ENCODE assay signal across 8 mouse cellular contexts in the genomic region with DNA sequence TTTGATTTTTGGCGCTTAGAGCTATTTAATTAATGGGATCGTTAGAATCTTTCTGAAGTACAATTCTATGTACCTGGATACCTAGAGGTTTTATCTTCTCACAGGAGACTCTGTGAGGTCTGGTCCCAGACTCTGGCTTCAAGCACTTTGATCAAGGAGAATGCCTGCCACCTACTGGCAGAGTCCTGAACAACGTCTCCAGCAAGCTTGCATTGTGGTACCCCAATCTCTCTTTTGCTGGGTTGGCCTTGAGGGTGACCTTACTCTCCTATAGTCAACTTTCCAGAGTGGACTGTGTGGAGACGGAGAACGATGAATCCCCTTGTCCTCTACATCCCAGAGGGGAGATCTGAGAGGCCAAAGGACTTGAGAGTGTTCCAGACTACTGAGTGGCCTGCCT.
A peak's percentile ranks its signal among the peaks of the same experiment; 100 is the strongest.
DNase-seq lines count a peak whose midpoint lies in the region; ATAC-seq and TF ChIP-seq lines count a peak whose summit lies in the region.
"Had no signal": no experiment of that assay in that cellular context is flagged by ENCODE, and none has a peak within 500 bp of the region (broad histone marks: within the 10 kb centered on the region; RNA-seq: fewer than 3 reads in every experiment).

No protein-coding gene starts in this region.

- no peak overlapping the region for H3K4me3 ChIP-seq in forebrain, embryonic 14.5 days (ENCODE audit: low read depth, low read length)
- no peak overlapping the region for H3K4me3 ChIP-seq in hindbrain, embryonic 14.5 days (replicated peaks; ENCODE audit: low read length)
- H3K4me3 ChIP-seq in midbrain, embryonic 15.5 days, result no peak overlapping the region
- H3K4me3 ChIP-seq in stomach, postnatal 0 days (ENCODE audit: low read depth, low read length), result no peak overlapping the region
- H3K4me3 ChIP-seq: limb, embryonic 12.5 days had no signal

- TF ChIP-seq EP300 in stomach, postnatal 0 days (optimal IDR thresholded peaks at IDR 0.05), result no peak

- TF ChIP-seq CTCF in Patski (IDR thresholded peaks at IDR 0.05), result peak; percentile 89
- peak; percentile 89 for TF ChIP-seq CTCF in brain, embryonic 14.5 days (IDR thresholded peaks at IDR 0.05; ENCODE audit: borderline replicate concordance, extremely low read depth, insufficient read depth, insufficient read length)
- peak; percentile 89 for TF ChIP-seq CTCF in stomach, postnatal 0 days (IDR thresholded peaks at IDR 0.05; ENCODE audit: low read depth)

- no peaks in the 10 kb centered on the region for H3K4me1 ChIP-seq in forebrain, embryonic 14.5 days (ENCODE audit: control insufficient read depth, insufficient read depth, low read length)
- no peaks in the 10 kb centered on the region for H3K4me1 ChIP-seq in hindbrain, embryonic 14.5 days (replicated peaks; ENCODE audit: control insufficient read depth, insufficient read depth, low read length)
- H3K4me1 ChIP-seq in midbrain, embryonic 15.5 days, result no peaks in the 10 kb centered on the region
- no peaks in the 10 kb centered on the region for H3K4me1 ChIP-seq in stomach, postnatal 0 days (replicated peaks; ENCODE audit: control insufficient read depth, insufficient read depth)

- H3K27me3 ChIP-seq in Patski, result no peaks in the 10 kb centered on the region
- no peaks in the 10 kb centered on the region for H3K27me3 ChIP-seq in forebrain, embryonic 14.5 days (replicated peaks; ENCODE audit: control insufficient read depth, insufficient read depth, low read length)
- H3K27me3 ChIP-seq in hindbrain, embryonic 14.5 days (ENCODE audit: control insufficient read depth, insufficient read depth, low read length), result no peaks in the 10 kb centered on the region
- H3K27me3 ChIP-seq in midbrain, embryonic 15.5 days (replicated peaks), result 0 out of 2 replicates have a peak, but pooled peaks cover 3% of the 10 kb centered on the region
- H3K27me3 ChIP-seq in stomach, postnatal 0 days (ENCODE audit: control insufficient read depth, insufficient read depth, low read length), result no peaks in the 10 kb centered on the region

- H3K27ac ChIP-seq in forebrain, embryonic 14.5 days (ENCODE audit: low read depth, low read length), result no peak overlapping the region
- H3K27ac ChIP-seq in hindbrain, embryonic 14.5 days, result no peak overlapping the region
- no peak overlapping the region for H3K27ac ChIP-seq in midbrain, embryonic 15.5 days
- H3K27ac ChIP-seq in stomach, postnatal 0 days (replicated peaks), result no peak overlapping the region
- H3K27ac ChIP-seq: limb, embryonic 12.5 days had no signal

- DNase-seq in Patski (ENCODE audit: low read depth, low spot score), result no peak
- DNase-seq in brain, embryonic 14.5 days (ENCODE audit: low read depth), result peak; percentile 87
- peak; percentile 89 for DNase-seq in forebrain, embryonic 14.5 days (ENCODE audit: low spot score)
- DNase-seq in hindbrain, embryonic 14.5 days (ENCODE audit: low spot score), result peak; percentile 91
- DNase-seq in left cerebral cortex, adult 8-10 months (ENCODE audit: low spot score in 2 of 2), result peak; percentile 30 to 79
- DNase-seq in stomach, postnatal 0 days (ENCODE audit: low spot score), result peak; percentile 74

- no peaks in the 10 kb centered on the region for H3K9me3 ChIP-seq in forebrain, embryonic 14.5 days (replicated peaks; ENCODE audit: control insufficient read depth, low read length)
- no peaks in the 10 kb centered on the region for H3K9me3 ChIP-seq in hindbrain, embryonic 14.5 days (ENCODE audit: control insufficient read depth, low read length)
- no peaks in the 10 kb centered on the region for H3K9me3 ChIP-seq in midbrain, embryonic 15.5 days
- H3K9me3 ChIP-seq in stomach, postnatal 0 days (ENCODE audit: control insufficient read depth, low read length), result no peaks in the 10 kb centered on the region
- H3K9me3 ChIP-seq: limb, embryonic 12.5 days had no signal

- WGBS in forebrain, embryonic 14.5 days, result 17% methylated on average over 5 of the region's 5 CpGs
- 20% methylated on average over 5 of the region's 5 CpGs for WGBS in hindbrain, embryonic 14.5 days
- 20% methylated on average over 5 of the region's 5 CpGs for WGBS in midbrain, embryonic 15.5 days
- WGBS in stomach, postnatal 0 days, result 11% methylated on average over 5 of the region's 5 CpGs

- CTCF ChIA-PET in Patski (lab: Charles Lee), result interaction anchor here (0.7 to 3.0 kb wide), 7 partner anchors 14 to 388 kb away, joined by 3 to 16 read pairs (median 4); no protein-coding TSS in a partner anchor

- no peak overlapping the region for H3K4me2 ChIP-seq in forebrain, embryonic 14.5 days (ENCODE audit: low read length)
- no peak overlapping the region for H3K4me2 ChIP-seq in hindbrain, embryonic 14.5 days (replicated peaks)
- H3K4me2 ChIP-seq in midbrain, embryonic 15.5 days, result no peak overlapping the region
- H3K4me2 ChIP-seq in stomach, postnatal 0 days (replicated peaks; ENCODE audit: low read depth), result no peak overlapping the region
- H3K4me2 ChIP-seq: limb, embryonic 12.5 days had no signal

- peak; percentile 29 for ATAC-seq in Patski
- ATAC-seq in forebrain, embryonic 14.5 days, result peak; percentile 51
- ATAC-seq in hindbrain, embryonic 14.5 days (ENCODE audit: low FRiP score), result no peak
- ATAC-seq in midbrain, embryonic 15.5 days (replicated peaks), result peak; percentile 52
- no peak for ATAC-seq in stomach, postnatal 0 days (ENCODE audit: low FRiP score, low TSS enrichment)

- H3K36me3 ChIP-seq in forebrain, embryonic 14.5 days (ENCODE audit: control insufficient read depth, insufficient read depth, low read length), result no peaks in the 10 kb centered on the region
- H3K36me3 ChIP-seq in hindbrain, embryonic 14.5 days (replicated peaks; ENCODE audit: control insufficient read depth, insufficient read depth), result no peaks in the 10 kb centered on the region
- H3K36me3 ChIP-seq in midbrain, embryonic 15.5 days (replicated peaks), result no peaks in the 10 kb centered on the region
- H3K36me3 ChIP-seq in stomach, postnatal 0 days (ENCODE audit: control insufficient read depth, insufficient read depth, low read length), result no peaks in the 10 kb centered on the region
- H3K36me3 ChIP-seq: limb, embryonic 12.5 days had no signal

- POLR2A ChIA-PET in Patski (lab: Charles Lee), result no interaction called here

- no peak for TF ChIP-seq POLR2A in brain, embryonic 14.5 days (IDR thresholded peaks at IDR 0.05; ENCODE audit: borderline replicate concordance, extremely low read depth, insufficient read depth, insufficient read length, poor library complexity, severe bottlenecking)

- in situ Hi-C loops in Patski (cut with MboI; ENCODE audit: low pct_unique_long_range_greater_than_20kb), result no loop called here

- H3K9ac ChIP-seq in forebrain, embryonic 14.5 days (ENCODE audit: low read length), result no peak overlapping the region
- no peak overlapping the region for H3K9ac ChIP-seq in hindbrain, embryonic 14.5 days
- no peak overlapping the region for H3K9ac ChIP-seq in midbrain, embryonic 15.5 days
- H3K9ac ChIP-seq in stomach, postnatal 0 days (ENCODE audit: low read length), result no peak overlapping the region
- H3K9ac ChIP-seq: limb, embryonic 12.5 days had no signal

Comparison
In these comparisons a context has a peak if more than half of its experiments do, and no peak if none do; other contexts are left out.
1. ATAC-seq: peak in Patski (single experiment), forebrain, embryonic 14.5 days (single experiment) and midbrain, embryonic 15.5 days (single experiment); none in hindbrain, embryonic 14.5 days (single experiment) and stomach, postnatal 0 days (single experiment).
2. Peak in every context shown above with its lines, with median percentiles within 50 percentile points of each other: CTCF ChIP-seq.